Mouse (Mus musculus) NIH3T3 (cell line): Measurements from ENCODE around the gene Tbata.
A peak's percentile ranks its signal among the peaks of the same experiment; 100 is the strongest.

ENCODE experiments used
- DNase-seq: peaks from one replicate; pipeline ENCODE4 v3.0.0-alpha.2; 2012; ENCODE audit warnings: low read depth

Gene Tbata

DNA sequence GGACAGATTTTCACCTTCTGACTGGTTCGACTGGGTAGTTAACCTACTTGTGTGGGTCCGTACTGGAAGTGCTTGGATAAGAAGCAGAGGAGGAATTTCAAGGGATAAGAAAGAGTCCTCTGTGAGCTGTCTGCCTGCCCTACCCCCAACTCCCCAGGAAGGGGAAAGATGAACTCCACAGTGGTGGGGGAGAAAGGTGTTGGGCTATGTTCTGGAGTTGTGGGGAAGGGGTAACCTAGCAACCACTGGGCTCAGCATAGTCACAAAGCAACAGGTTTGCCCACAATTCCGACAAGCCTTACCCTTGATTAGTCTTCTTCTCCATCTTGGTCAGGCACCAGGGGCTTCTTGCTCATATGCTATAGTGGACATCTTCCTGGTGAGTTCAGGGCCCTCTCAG, at the start of gene Tbata:
Tbata (plus strand) TSS at position 301 of the 400 bp plus-strand sequence.
- no peak for DNase-seq

DNA sequence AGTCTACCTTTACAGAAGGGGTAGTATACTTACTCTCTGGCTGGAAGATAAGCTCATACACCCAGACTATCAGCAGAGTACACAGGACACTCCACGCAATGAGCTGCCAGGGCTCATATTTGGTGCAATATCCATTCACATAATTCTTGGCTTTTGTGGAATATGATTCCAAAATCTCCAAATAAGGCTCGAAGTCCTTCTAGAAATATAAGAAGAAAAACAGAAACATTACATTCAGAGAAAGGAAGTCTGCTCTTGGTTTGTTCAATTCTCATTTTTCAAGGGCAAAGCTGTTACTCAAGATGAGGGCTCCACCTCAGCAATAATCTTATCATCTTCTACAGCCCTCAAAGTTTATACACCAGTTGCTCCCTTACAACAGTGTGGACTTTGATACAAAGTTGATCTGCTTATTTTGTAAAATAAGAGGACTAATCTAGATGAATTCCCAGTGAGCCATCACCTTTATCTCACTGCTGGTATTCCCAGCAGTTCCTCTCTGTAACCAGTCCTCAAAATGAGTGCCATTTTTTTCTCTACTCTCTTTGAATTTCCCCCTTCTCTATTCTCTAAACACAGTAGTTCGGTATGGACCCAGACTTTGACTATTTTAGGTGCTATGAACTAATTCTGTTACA, 48.4 kb upstream of the Tbata start:
- no peak for DNase-seq

DNA sequence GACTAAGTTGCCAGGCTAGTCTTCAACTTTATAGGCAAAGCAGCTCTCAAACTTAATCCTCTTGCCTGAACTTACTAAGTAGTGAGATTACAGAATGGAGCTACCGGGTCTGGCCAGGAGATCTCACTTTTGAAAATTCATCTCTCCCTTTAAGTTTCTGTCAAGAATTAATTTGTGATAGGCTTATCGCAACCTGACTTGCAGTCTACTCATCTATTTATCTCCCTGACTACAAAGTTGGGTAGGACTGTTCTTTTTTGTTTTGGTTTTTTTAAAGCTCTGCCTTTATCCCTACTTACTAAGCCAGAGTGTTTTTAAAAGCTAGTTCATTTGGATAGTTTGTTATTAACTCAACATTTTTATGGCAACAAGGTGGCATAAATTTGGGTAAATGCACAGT, 47.3 kb upstream of the Tbata start:
- DNase-seq = no peak

DNA sequence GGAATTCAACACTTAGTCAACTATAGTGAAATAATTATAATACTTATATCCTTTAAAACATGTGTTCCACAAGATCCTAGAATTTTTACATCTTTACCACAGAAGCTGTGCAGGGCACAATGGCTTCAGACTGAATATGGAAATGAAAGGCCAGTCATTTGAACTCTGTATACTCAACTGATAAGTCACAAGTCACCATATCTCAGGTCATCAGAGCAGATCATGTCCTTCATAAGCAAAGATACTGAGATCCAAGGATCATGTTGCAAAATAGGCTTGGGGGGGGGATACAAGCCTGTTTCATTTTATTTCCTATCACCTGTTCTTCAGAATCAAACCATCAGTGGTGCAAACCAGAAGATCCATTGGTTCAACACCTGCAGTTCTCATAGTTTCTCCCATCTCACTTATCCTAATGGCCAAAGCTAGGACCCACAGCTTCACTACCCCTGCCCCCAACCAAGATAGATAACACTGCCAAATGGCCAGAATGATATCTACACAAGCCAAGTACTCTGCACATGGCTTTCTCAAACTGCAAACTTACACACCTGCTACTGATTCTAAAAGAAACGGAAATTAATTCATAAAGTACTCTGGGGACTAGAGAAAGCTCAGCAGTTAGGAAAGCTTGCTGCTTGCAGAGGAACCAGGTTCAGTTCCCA, 42.9 kb upstream of the Tbata start:
- no peak for DNase-seq

DNA sequence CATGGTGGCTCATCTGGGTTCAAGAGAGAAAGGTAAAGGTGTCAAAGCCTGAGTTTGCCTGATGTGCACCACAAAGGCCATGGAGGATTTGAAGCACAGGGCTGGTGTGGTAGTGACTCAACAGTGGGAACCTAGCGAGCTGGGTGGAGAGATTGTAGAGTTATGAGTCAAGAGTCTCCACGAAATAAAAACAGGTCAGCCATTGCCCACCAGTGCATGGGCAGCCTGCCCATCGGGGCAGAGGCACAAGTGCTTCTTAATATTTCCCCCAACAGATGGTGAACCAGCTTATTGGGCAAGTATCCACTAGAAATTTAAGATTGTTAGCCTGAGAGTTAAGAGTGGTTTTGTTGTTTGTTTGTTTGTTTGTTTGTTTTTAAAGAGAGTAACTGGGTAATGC, 40.8 kb upstream of the Tbata start:
- peak; percentile 89 for DNase-seq

DNA sequence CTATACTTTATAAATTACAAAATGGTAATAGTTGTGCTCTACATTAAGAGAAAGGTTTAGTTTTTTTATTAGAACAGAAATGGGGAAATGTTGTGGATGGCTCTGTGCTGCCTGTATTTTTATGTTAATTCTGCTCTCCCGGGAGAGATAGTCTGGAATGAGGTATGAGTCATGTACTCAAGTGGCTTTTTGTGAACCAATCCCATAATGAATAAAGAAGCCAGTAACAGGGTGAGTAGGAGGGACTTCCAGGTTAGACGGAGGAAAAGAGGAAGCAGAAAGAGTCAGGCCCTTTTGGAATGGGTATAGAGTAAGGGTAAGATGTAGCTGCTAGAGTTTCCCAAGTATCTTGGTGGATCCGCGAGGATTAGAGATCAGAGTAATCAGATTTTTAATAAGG, 37.7 kb upstream of the Tbata start:
- peak; percentile 33 for DNase-seq

DNA sequence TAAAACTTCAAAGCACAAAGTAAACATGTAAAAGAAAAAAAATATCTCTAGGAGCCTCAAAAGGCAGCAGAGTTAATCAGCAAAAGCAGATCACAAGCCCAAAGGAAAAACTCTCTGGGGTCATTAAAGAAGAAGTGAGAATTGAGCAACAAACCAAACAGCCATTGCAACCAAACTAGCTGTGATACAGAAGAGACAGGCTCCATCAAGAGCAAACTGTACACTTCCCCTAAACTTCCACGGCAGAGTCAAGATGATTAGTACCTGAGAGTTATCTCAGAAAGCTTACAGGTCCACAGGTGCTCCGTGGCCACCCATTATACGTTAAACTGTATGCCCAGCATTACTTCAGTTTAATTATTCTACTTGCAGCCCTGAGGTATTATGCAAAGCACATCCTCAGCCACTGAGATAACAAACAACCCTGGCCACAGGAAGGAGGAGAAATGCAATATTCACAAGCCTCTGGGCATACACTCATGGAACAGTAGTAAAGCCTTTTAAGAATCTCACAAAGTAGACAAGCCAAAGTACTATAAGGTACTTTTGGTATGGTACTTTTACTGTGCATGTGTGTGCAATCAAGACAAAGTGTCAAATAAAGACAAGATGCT, 36.4 kb upstream of the Tbata start:
- DNase-seq = no peak

DNA sequence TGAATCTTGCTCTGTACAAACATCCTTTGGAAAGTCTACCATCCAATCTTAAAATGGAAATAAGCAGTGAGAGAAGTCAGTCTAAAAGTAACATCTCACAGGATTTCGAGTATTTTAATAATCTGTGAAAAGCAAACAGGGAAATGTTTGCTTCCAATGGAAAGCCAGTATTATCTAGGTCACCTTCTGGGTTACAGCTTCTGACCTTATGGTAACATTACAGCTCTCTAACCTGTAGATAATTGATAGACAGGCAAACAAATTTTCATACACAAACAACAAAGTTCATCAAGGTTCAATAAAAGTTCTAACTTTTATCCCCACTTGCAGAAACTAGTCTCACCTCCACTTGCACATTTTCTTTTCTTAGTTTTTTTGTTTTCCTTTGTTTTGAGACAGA, 34.2 kb upstream of the Tbata start:
- DNase-seq = no peak

DNA sequence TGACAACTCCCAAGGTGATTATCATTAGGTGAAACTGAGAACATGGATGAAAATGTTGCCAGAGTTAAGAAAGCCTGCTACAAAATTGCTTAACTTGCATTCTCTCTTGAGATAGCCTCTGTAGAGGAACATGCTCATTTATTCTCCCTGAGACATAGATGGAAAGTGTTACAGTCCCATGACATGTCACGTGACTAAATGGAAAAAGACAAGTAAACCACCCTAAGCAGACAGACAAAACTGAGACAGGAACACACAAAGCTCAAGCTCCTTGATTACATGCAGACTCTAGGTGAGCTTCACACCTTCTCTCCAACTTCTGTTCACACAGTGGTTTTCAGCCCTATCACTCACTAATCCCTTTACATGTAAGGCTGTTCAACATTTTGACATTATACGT, 28.4 kb upstream of the Tbata start:
- DNase-seq = peak; percentile 37

DNA sequence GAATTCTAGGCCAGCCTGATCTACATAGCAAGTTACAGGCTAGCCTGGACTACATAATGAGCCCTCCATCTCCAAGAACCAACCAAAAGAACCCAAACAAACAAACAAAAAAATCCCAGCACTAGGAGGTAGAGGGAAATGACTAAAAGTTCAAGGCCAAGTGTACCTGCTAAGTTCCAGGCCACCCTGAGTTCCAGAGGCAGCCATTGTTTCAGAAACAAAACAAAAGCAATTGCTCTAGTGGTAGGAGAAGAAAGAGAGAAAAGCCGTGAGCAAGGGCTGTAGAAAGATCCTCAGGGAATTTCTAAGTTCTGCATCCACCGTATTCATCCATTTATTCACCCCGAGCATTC, 26.0 kb upstream of the Tbata start:
- DNase-seq = no peak

DNA sequence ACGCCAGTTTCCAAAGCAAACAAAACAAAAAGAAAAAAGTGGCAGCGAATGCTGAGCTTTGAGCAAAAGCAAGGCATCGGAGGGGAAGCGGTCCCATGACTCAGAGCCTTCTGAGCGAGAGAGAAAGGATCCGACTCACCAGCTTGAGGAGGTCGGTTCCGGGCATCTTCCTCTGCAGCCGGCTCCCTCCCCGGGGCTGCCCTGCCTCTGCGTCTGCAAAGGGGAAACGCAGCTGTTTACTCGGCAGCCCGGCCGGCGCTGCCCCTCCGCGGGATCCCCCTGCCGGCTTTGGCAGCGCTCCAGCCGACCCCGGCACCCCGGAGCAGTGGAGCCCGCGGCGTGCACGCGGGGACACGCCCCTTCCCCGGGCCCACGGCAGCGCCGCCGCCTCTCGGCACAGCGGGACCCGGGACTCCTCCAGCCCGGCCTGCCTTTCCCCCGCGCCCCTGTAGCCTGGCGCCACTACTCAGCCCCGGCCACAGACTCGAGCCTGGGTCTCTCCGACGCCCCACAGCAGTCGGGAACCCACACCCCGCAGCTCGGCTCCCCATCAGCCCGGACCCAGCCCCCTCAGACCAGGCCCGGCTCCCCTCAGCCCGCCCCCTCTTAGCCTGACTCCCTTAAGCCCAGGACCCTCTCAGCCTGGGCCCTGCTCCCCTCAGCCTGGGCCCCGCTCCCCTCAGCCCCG, 25.5 kb upstream of the Tbata start:
- DNase-seq = peak; percentile 83

DNA sequence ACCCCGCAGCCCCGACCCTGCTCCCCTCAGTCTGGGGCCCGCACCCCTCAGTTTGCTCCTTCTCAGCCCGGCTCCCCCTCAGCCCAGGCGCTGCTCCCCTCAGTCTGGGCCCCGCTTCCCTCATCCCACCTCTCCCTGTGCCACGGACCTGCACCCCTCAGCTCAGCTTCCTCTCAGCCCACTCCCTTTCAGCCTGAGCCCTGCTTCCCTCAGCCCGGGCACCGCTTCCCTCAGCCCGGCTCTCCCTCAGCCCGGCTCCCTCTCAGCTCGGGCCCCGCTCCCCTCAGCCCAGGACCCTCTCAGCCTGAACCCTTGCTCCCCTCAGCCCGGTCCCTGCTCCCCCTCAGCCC, 25.0 kb upstream of the Tbata start:
- DNase-seq = no peak

DNA sequence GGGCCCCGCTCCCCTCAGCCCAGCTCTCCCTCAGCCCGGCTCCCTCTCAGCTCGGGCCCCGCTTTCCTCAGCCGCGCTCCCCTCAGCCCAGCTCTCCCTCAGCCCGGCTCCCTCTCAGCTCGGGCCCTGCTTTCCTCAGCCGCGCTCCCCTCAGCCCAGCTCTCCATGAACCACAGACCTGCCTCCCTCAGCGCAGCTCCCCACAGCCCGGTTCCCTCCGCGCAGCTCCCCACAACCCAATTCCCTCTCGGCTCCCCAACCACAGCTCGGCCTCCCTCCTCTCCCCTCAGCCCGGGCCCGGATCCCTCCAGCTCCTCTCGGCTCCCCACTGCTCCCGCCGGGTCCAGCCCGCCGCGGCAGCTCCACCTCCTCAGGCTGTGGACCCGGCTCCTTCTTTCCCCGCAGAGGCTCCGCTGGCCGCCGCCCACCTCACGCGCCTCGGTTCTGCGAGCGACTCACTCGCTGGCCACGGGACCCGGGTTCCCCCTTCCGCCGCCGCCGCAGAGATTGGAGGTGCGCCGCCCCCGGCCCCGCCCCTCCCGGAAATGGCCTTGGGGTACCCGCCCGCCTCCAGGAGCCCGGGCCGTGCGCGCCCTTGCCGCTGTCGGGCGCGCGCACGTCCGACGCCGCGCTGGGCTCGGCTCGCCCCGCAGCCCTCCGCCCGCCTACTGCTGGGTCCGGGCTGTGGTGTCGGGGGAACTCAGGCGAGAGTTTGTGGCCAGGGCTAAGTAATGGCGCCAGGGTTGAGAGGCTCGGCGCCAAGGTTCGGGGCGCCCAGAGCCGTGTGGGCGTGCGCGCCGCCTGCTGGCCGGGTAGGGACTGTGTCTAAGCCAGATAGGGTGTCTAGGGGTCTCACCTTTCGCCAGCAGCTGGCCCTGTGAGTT, 24.4 kb upstream of the Tbata start, which contains the start of gene Sgpl1:
Sgpl1 (minus strand) TSS at position 547 of the 884 bp plus-strand sequence.
- DNase-seq = peak; percentile 99

DNA sequence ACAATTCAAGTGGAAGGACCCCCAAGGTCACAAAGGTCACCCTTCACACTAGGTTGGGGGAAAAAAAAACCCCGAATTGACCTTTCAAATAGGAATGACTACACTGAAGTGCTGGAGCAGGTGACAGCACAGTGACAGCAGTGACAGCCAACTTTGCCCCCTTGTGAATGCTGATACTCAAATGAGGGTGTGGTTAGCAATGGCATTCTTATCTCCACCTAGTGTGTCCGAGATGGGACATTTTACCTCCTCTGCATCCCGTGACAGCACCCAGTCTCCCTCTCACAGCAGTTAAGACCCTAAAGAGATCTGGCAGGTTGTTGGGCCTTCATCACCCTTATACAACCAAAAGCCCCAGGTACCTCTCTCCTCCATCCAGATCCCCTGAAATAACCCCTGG, 22.3 kb upstream of the Tbata start:
- DNase-seq = no peak

DNA sequence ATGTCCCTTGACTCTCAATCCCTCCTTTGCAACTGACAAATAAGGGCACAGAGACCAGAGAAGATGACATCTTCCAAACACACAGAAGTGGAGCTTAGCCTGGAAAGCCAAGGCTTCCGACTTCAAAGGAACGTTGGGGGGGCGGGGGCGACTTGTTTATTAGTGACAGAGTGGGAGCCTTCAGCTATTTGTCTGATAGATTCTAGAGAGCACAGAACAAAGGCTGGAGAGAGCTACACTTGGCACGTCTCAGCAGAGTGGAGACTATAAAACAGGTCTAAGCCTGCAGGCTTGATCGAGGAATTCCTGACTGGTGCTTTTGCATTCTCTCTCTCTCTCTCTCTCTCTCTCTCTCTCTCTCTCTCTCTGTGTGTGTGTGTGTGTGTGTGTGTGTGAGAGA, 21.1 kb upstream of the Tbata start:
- no peak for DNase-seq

DNA sequence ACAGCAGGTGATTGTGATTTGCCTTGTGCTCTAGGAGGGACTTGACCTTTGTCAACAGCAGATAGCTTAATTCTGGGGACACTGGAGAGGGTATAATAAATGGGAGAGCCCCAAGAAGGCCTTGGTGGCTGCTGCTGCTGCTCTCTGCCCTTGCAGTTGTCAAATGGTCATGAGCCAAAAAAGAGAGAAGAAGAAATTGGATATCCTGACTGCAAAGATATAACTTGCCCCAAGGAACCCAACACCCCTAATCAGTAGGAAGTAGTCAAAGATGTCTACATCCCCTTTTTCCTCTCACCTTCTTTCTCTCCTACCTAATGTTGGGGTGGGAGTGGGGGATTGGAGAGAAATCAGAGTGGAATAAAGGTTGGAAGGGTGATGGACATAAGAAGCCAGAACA, 19.6 kb upstream of the Tbata start:
- DNase-seq = no peak

DNA sequence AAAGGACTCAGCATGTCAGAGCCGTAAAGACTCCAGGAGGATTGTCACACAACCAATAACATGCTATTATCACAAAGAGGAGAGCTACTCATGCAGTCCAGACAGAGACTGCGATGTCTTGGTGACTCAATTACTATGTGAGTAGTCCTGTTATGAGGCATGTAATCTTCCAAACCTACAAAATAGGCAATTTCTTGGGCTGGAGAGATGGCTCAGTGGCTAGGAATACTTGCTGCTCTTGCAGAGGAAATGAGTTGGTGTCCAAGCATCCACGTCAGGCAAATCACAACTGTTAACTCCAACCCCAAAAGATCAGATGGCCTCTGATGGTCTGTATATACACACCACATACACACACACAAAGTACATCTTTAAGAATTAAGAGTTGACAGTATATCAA, 16.1 kb upstream of the Tbata start:
- DNase-seq = no peak

DNA sequence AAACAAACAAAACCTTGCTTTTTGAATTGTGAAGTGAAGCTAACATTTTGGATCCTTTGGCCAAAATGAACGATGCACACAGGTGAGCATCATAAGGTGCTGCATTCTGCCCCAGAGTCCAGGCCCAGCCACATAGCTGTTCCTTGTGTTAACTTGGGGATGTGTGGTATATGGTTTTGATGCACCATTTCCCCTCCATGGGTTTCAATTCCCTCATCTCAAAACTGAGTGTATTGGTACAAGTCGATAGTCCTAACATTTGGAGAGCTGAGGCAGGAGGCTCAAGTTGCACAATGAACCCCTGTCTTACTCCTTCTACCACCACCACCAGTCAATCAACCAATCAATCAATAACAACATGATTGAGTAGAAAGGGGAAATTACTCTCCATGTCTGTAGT, 15.3 kb upstream of the Tbata start:
- no peak for DNase-seq

DNA sequence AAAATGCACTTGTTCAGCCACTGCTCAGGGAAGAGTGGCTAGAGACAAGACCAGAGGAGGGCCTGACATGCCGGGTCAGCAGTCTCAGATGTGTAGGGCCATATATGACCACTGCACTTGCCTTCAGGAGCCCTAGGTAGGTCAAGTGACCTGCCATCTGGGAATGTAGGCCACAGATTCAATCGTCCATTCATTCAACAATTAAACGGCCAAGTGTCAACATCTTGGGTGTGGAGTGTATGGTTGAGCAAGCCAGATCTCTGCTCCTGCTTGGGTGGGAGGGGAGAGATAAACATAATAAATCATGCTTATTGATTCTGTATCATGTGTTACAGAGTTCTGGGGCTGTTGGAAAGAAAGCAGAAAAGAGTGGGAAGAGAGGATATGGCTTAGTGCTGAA, 13.2 kb upstream of the Tbata start:
- no peak for DNase-seq

DNA sequence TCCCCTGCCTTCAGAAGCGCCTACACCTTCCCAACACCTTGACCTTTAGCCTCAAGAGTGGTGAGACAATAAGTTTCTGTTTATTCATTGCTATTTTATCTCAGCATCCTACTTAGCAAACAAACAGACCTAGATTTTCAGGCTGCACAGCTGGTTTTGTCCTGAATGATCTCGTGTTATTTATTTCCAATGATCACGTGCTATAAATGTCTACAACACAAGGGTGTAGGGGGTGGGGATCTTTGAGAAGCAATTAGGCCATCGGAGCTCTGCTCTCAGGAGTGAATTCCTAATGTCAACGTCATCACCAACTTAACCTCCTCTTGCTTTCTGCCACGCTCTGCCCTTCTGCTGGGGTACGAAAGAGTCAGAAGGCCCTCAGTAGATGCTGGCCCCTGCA, 11.7 kb upstream of the Tbata start:
- DNase-seq = peak; percentile 17

DNA sequence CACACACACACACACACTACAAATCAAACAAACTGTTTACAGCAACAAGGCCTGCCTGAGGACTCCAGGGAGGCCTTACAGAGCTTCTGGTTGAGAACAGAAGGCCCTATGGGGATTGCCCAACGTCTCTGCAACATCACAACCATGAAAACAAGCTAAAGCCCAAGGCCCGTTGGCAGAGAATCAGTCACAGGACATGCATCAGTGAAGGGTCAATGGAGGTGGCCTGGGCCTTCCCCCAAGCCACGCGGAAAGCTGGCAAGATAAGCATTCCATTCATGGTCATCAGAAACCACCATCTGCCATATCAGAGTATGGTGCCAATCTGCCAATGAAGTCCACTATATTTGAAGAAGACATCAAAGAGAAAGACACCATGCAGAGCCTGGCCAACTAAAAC, 11.1 kb upstream of the Tbata start:
- peak; percentile 65 for DNase-seq

DNA sequence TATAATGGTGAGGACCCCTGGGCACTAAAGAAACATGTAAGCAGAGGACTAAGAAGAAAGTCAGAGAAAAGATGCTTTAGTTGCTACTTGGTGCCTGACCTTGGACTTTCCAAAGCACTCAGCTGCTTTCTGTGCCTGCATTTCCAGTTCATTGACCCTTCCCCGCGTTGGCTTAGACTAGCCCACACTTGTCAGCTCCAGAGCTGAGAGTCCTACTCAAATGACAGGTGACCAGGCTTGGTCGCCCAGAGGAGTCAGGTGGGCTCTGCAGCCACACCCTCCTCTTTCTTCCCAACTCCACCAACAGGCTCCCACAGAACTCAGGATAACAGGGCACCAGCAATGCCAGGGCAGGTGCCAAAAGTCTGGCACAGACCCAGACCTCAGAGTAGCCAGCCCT, 9.4 kb upstream of the Tbata start:
- DNase-seq = no peak
